Mouse (Mus musculus): ENCODE data around the gene Glrp1.

GRCm38 (mm10) chr1:88469746-88470145 lies 40.1 kb downstream of the Glrp1 start:
- TF ChIP-seq POLR2A (IDR thresholded peaks at IDR 0.05; ENCODE audit: borderline replicate concordance, insufficient read depth, low read length) (no peak), CTCF (IDR thresholded peaks at IDR 0.05; ENCODE audit: borderline replicate concordance, insufficient read depth, low read depth, low read length) (no peak)

Data from cerebellum, adult 2 months (tissue).